Mouse (Mus musculus) left cerebral cortex, postnatal 14 days (tissue): ENCODE measurements at regions not wholly inside any gene's neighbourhood (a gene's known extent, or its start where the extent isn't known, plus 50 kb on each side); places are given as distances from the start of the nearest gene placed in this dataset.

Experiments used
- DNase-seq, 2 experiments: peaks; one replicate each; pipeline ENCODE4 v3.0.0; 2021 to 2022; ENCODE audit warnings: low spot score in 2 of 2, mixed read lengths in 1 of 2
- intact Hi-C: fragments of 180-260 bp; cut with DNase I; formaldehyde crosslinking; loops from one replicate; pipeline ENCODE4 v1.15.1; 2025

DNA sequence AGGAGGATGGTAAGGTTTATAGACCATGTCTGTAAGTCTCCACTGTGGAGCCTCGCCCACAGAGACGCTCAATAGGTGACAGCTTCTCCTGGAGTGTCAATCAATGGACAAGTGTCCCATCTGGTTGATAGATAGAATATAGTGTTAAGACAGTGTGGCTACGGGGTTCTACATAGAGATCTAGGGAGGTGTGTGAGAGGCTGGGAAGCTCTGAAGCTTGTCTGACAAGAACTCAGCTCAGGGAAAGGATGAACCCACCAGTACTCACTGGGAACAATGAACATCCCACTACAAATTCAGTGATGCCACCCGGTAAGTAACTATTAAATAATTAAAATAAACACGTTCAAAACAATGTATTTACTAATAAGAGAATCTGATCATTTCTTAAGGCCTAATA, 349.7 kb downstream of the Nup35 start:
- intact Hi-C loops: no loop called here

DNA sequence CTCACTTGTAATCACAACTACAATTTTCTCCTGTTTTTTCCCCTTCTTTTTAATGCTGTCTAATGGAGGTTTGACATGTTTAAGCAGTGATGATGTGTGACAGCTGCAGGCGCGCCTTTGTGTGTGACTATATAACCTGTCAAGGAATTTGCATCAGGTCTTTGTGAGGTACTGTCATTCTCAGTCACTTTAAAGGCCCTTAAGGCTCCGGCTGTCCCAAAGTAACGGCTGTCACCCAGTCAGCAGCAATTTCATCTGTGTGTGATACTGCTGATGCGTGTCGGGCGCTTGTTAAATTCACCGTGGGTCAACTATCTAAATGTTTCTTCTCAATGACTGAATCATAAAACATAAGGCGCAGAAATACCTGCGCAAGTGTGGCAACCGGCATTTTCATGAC, 350.2 kb downstream of the Nup35 start:
- DNase-seq: no peak

More for the DNA sequence above, 349.7 kb downstream of the Nup35 start:
- DNase-seq: no peak

DNA sequence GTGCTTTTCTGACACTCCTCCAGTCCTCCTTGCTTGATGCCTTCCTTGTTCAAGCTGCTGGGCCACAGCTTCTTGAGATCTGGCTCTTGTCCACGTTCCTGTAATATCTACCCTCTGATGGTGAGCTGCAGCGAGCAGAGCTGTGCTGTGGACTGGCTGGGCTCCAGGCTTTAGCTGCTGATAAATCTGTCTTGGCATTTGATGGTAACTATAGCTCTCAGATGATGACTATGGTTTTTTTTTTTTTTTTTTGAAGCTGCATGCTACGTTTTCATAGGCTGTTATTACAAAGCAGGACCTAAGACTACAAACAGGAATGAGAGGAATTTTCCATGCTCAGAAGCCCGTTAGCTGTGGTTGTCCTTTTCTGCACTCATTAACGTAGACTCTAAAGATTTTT, 352.3 kb downstream of the Nup35 start:
- DNase-seq: peak; percentile 37 to 40
- intact Hi-C loops: no loop called here

More for the DNA sequence above, 350.2 kb downstream of the Nup35 start:
- intact Hi-C loops: no loop called here

DNA sequence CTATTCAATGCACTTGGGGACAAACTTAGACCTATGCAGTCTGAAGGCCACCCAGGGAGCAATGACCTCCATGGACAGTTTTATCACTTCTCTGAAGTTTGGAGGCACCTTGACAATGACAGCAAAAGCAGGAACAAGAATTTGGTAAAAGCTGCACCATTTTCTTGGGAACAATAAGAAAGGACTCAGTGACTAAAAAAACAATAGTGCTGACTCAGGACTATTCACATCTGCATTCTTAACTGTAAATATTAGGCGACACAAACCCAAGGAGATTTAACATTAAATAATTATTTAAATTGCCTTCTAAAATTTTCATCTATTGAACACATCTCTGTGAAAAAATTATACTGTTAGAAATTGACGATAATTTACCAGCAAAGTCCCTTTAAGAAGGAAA, 356.2 kb downstream of the Nup35 start:
- no peak for DNase-seq
- intact Hi-C loops: loop anchor here (5.0 kb wide), 1 partner anchor 176 kb away; no protein-coding TSS in a partner anchor

DNA sequence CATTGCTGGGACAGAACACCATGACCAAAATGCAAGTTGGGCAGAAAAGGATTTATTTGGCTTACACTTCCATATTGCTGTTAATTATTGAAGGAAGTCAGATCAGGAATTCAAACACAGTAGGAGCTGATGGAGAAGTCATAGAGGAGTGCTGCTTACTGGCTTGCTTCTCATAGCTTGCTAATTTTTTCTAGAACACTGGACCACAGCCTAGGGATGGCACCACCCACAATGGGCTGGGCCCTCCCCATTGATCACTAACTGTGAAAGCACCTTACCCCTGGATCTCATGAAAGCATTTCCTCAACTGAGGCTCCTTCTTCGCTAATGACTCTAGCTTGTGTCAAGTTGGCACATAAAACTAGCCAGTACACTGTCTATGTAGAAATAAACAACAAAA, 381.3 kb downstream of the Nup35 start:
- intact Hi-C loops: no loop called here
- no peak for DNase-seq

DNA sequence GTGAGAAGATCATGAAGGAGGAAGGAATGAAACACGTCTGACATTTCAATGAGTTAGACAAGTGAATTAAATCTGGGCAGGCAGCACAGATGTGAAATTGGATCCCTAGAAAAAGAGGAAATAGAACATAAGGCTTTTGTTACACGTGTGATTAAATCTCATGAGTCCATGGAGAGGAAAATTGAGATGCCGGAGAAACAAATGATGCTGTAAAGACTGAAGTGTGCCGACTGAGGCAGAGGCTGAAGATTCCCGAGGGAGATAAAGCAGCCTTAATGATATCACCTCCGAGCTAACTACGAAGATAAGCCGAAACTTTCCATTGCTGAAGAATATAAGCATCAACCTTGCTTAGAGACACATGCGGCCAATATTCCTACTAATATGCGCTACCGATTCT, 390.0 kb downstream of the Nup35 start:
- intact Hi-C loops: no loop called here
- no peak for DNase-seq

DNA sequence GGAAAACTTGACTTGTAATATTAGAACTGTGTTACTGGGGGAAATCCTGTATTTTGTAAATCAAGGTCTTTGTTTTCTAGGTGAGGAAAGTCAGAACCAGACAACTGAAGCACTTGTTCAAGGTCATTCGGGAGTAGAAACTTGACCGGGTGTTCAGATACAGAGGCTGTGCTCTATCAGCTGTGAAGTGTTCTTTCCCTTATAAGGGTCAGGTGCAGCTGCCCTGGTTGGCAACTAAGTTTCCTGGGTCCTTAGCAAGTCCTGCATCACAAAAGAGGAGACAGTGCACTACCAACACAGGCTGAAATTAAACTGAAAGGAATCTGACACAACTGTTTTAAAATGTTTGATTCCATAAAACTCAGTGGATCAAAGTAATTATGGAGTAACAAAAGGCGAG, 406.6 kb downstream of the Nup35 start:
- DNase-seq: no peak
- intact Hi-C loops: no loop called here
